Mouse (Mus musculus): ENCODE data around the gene Lmod3.

The Lmod3 gene

DNA sequence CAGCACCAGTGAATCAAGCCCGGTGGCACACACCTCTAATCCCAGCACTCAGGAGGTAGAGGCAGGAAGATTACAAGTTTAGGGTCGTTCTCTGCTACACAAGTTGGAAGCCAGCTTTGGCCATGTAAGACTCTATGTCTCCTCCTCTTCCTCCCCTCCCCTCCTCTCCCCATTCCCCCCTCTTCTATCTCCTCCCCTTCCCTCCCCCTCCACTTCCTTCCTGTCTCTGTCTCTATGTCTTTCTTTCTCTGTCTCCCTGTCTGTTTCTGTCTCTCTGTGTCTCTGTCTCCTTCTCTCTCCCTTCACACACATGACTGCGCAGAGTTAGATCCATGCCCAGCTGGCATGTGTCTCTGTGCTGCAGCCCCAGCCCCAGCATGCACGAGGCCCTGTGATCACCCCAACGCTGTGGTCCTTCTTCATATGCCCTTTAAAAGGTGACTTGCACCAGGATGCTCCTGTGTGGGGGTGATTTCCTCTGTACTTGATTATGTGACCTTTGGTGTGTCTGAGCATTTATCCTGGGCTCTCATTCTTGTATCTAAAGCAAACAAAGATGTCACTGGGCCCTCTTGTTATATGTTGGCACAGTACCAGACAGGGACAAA is 24.4 kb upstream of the Lmod3 start:
- in situ Hi-C loops (cut with MboI; ENCODE audit: unreplicated experiment in 2 of 2) = loop anchor here in 1 of 2 experiments (5.0 kb wide), 1 partner anchor 245 kb away; no protein-coding TSS in a partner anchor

DNA sequence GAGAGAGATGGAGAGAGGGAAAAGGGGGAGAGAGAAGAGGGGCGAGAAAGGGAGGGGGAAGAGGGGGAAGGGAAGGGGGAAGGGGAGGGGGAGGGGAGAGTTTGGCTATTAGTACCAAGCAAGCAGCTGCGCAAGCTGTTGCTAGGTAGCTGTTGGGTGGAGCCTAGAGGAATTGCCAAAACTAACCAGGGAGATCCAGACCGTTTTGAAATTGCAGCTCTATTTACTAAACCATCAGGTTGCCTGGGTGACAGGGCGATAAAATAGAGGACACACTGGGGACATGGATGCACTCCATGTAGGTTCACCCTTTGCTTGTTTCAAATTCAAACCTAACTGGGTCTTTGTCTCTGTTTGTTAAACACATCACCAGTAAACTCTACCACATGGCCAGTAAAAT is 23.8 kb upstream of the Lmod3 start:
- in situ Hi-C loops (cut with MboI; ENCODE audit: unreplicated experiment in 2 of 2) = loop anchor here in 1 of 2 experiments (5.0 kb wide), 1 partner anchor 246 kb away; no protein-coding TSS in a partner anchor

DNA sequence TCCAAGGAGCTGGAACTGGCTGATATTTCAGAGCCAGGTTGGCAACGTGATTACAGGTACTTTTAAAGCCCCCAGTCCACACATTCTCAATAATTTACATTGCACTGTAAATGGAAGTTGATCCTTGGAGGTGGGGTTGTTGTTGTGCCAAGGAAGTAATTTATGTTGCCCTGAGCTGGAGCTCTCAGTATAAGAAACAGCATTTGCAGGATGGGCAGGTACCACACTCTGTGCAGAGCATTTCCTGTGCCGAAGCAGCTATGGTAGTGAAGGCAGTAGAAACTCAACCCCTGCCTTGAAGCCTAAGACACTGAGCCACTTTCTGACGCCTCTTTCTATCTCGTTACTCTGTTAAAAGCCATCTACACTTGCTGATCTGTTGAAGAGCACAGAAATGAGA is 23.2 kb upstream of the Lmod3 start:
- in situ Hi-C loops (cut with MboI; ENCODE audit: unreplicated experiment in 2 of 2) = loop anchor here in 1 of 2 experiments (5.0 kb wide), 1 partner anchor 247 kb away; no protein-coding TSS in a partner anchor

DNA sequence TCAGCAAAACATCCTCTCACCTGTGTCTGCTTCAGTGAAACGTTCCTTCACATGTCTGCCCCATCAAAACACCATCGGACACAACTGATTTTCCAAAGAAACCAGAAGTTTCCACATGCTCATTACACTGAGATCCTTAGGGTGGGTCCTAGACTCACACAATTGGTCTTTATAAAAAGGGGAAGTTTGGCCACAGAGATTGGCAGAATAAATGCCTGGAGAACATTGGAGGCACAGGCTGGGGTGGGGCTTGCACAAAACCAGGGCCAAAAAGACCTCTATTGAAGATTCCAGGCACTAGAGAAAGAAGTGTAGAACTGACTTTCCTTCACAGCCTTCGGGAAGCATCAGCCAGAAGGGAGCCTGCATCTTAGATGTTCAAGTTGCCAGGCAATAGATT is 21.2 kb upstream of the Lmod3 start:
- in situ Hi-C loops (cut with MboI; ENCODE audit: unreplicated experiment in 2 of 2) = loop anchor here (5.0 to 25.0 kb wide), 3 partner anchors 144 to 739 kb away; no protein-coding TSS in a partner anchor

DNA sequence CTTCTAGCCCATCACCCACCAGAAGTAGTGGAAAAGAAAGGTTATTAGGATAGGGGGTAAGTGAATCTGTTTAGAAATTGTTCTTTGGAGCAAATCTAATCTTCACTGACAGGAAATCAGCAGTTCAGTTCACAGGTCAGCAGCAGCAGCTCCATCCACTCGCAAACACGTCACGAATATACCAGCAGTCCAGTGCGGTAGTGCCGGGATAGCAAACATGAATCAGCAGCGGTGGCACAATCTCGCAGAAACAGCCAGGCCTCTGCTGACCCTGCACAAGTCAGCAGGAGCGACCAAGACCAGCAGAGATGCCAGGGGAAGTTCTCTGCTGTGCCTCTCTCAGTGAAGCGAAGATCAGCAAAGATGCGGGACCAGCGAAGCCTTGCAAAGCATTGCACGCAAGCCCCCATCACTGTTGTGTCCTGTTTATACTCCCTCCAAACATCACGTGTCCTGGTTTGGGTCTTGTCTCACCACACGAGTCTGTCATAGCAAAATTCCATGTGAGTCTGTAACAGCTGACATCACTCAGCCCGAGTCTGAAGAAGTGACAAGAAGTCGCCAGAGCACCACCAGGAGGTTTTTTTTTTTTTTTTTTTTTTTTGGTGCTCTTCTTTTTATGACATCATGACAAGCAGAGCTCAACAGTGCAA is 20.6 kb upstream of the Lmod3 start:
- in situ Hi-C loops (cut with MboI; ENCODE audit: unreplicated experiment in 2 of 2) = loop anchor here (5.0 to 25.0 kb wide), 3 partner anchors 144 to 739 kb away; no protein-coding TSS in a partner anchor

DNA sequence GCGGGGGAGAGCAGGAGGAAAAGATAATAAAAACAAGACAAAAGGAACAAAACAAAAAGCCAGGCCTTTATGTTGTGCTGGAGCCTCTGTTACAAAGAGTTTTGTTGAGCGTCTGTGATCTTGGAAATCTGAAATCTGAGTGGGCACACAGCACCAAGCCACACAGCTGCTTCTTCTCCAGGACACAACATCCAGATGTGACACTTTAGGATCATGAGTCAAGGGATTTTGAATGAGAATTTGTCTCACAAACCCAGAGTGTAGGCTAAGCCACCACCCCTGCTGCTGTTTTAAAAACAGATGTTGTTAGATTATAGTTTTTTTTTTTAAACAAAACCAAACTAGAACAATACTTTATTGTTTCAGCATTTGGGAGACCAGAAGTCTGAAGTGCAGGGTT is 19.8 kb upstream of the Lmod3 start:
- in situ Hi-C loops (cut with MboI; ENCODE audit: unreplicated experiment in 2 of 2) = loop anchor here (5.0 to 25.0 kb wide), 3 partner anchors 145 to 740 kb away; no protein-coding TSS in a partner anchor

DNA sequence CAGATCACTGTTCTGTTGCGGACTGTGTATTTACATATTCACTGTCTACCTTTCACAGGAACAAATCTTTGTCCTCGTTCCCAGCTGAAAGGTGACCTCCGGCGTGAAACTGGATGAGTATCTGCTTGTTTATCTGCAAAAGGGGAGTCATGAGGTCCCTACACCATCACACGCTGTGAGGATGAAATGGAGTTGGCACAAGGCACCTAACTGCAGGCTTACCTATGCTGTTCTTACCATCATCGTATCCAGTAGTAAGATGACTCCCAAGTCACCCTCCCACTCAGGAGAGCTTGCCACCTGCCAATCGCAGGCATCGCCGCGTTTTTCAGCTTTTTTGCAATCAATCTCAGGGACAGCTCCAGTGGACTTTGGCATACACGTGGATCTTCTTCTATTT is 17.0 kb upstream of the Lmod3 start:
- in situ Hi-C loops (cut with MboI; ENCODE audit: unreplicated experiment in 2 of 2) = loop anchor here in 1 of 2 experiments (25.0 kb wide), 2 partner anchors 468 to 743 kb away; no protein-coding TSS in a partner anchor

DNA sequence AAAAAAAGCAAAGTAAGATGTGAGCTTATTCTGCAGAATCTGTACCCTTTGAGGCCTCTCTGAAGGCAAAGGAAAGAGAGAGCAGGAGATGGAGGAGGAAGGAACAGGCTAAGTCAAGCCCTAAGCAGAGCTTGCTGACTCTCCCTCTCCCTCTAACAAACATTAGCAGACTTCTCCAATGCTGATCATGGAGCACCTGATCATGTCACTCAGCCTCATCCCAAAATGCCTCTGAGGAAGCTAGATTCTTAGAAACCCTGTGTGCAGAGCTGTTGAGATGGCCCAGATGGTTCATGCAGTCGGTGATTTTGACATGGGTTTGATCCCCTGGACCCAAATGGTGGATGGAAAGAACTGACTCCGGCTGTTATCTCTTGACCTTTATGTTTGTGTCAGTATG is 14.6 kb upstream of the Lmod3 start:
- in situ Hi-C loops (cut with MboI; ENCODE audit: unreplicated experiment in 2 of 2) = loop anchor here in 1 of 2 experiments (25.0 kb wide), 2 partner anchors 470 to 745 kb away; no protein-coding TSS in a partner anchor

DNA sequence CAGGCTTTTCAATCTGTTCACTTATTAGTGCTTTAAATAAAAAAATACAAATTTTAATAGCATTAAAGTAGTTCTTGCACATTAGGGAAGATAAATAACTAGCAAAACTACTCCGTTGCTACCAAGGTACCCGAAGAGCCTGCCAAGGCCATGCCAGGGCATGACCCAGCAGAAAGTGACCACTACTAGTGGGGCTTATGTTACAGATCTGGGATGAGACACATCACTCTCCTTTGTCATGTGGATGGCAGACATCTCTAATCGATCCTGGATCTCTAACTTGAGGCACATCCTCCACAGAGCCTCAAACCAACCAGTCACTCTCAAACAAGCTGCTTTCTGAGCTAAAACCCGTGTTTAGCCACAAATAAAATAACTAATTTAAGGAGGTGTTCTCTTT is 14.1 kb upstream of the Lmod3 start:
- in situ Hi-C loops (cut with MboI; ENCODE audit: unreplicated experiment in 2 of 2) = loop anchor here in 1 of 2 experiments (25.0 kb wide), 2 partner anchors 471 to 746 kb away; no protein-coding TSS in a partner anchor

DNA sequence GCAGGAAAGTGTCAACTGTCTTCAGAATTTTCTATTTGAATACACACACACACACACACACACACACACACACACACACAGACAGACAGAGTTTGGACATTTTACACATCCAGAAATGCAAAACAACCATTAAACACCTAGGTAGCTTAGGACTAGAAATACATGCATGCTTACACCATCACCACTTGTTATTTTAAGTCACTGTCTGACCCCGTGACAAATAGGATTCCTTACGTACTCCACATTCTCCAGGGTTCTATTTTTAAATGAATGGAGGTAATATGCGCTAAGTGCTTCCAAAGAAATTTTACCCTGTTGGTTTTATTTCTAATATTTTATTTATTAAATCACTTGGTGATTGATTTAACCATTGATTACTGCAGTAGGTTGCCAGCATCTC is 13.1 kb upstream of the Lmod3 start:
- in situ Hi-C loops (cut with MboI; ENCODE audit: unreplicated experiment in 2 of 2) = loop anchor here in 1 of 2 experiments (25.0 kb wide), 2 partner anchors 472 to 747 kb away; no protein-coding TSS in a partner anchor

DNA sequence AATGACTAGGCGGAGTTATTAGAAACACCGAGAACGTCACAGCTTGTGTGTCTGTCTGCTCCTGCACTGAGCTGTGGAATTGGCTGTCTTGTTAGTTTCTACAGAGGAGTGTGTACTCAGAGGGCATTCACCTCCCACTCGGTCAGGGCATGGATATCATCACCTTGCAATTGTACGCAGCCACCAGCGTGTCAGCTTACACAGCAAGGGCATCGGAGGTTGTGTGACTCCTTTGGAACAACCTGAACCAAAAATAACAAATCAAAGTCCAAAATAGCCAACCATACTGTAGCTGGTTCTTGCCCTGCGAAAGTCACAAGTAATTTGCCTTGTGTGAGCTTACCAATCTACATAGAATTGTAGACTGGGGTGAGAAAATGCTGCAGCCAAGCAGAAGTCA is 12.7 kb upstream of the Lmod3 start:
- in situ Hi-C loops (cut with MboI; ENCODE audit: unreplicated experiment in 2 of 2) = loop anchor here in 1 of 2 experiments (25.0 kb wide), 2 partner anchors 472 to 747 kb away; no protein-coding TSS in a partner anchor

DNA sequence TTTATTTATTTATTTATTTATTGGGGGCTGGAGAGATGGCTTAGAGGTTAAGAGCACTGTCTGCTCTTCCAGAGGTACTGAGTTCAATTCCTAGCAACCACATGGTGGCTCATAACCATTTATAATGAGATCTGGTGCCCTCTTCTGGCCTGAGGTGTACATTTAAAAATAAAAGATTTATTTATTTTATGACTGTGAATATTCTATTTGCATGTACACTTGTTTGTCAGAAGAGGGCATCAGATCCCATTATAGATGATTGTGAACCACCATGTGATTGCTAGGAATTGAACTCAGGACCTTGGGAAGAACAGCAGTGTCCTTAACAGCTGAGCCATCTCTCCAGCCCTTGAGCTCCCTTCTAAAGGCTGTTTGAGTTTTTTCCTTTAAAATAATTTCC is 11.2 kb upstream of the Lmod3 start:
- in situ Hi-C loops (cut with MboI; ENCODE audit: unreplicated experiment in 2 of 2) = loop anchor here in 1 of 2 experiments (25.0 kb wide), 2 partner anchors 474 to 749 kb away; no protein-coding TSS in a partner anchor

DNA sequence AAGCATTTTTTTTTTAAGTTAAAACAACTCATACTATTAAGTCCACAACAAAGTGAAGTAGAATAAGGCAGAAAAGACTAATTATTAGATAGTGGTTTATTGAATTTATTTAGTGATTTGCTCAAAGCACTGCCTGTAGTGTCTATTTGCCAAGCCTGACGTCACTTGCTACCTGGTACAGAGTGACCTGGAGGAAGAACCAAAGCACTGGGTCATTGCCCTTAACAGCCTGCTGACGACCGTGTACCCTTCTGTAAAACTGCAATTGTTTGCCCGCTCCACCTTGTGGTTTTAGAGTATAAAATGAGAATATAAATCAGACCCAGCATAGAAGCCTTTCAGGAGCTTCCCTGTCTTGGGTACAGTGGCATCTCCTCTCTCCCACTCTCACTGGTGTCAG is 9.7 kb upstream of the Lmod3 start:
- in situ Hi-C loops (cut with MboI; ENCODE audit: unreplicated experiment in 2 of 2) = loop anchor here in 1 of 2 experiments (25.0 kb wide), 2 partner anchors 475 to 750 kb away; no protein-coding TSS in a partner anchor

DNA sequence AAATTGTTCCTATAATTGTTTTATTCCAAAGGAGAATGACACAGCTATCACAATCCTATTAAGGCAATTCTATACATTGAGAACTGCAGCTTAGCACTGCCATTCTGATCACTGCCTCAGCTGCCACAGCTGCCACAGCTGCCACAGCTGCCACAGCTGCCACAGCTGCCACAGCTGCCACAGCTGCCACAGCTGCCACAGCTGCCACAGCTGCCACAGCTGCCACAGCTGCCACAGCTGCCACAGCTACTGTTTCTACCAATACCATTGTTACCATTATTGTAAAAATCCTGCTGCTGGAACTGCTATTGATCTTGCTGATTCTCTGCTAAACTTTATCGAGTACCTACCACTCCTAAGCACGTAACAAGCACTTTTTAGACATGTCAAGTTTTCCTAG is 7.4 kb upstream of the Lmod3 start:
- in situ Hi-C loops (cut with MboI; ENCODE audit: unreplicated experiment in 2 of 2) = loop anchor here (10.0 to 25.0 kb wide), 3 partner anchors 115 to 752 kb away; partner anchors contain the start of gene Eogt (in 1 of the 2)

DNA sequence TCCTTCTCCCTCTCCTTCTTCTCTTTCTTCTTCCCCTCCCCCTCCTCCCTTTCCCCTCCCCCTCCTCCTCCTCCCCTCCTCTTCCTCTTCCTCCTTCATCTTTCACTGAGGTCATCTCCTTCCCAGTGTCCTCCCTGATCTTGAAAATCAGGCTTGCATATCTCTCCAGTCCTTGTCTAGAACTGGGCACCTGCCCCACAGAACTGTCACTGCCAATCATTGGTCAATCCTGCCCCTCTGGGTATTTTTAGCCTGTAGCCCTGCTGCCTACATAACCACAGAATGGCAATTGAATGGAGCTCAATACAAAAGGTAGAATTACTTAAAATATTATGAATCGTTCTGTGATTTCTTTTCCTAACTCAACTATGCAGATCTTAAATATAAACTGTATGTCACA is 5.9 kb upstream of the Lmod3 start:
- in situ Hi-C loops (cut with MboI; ENCODE audit: unreplicated experiment in 2 of 2) = loop anchor here (10.0 to 25.0 kb wide), 3 partner anchors 114 to 754 kb away; partner anchors contain the start of gene Eogt (in 1 of the 2)

DNA sequence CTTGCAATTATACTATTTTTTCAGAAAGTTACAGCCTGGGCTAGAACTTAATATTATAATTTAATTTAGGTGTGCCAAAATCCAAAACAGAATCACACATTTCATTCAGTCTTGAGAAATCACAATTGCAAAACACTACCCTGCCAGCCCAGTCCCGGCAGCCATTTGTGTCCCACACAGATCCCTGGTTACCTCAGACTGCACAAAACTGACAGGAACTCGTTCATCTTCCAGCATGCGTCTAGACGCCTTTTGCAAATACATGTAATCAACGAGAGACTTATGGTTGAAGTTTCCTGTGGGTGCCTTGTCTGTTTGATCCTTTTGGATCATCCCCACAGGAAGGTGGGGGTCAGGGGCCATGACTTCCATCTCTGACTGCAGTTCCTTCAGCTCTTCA is 473 bp downstream of the Lmod3 start:
- in situ Hi-C loops (cut with MboI; ENCODE audit: unreplicated experiment in 2 of 2) = loop anchor here (5.0 to 25.0 kb wide), 6 partner anchors 105 to 760 kb away; partner anchors contain the start of gene Eogt (in 2 of the 2)

DNA sequence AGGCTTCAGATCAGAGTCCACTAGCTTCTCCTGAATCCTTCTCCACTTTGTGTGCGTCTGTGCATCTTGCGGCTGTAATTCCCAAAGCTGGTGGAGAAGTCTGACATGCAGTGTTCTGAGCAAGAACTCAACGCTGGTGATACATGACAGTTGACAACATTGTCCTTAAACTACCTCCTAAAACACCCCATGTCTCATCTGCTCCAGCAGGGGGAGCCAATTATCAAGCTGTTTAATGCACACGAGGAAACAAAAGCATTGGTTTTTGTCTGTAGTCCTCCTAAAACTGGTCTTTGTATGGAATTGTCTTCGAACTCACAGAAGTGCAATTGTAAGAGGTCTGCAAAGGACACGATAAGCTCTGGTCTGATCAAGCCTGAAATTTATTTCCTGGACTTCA is 1.6 kb downstream of the Lmod3 start:
- in situ Hi-C loops (cut with MboI; ENCODE audit: unreplicated experiment in 2 of 2) = loop anchor here (5.0 to 25.0 kb wide), 6 partner anchors 104 to 761 kb away; partner anchors contain the start of gene Eogt (in 2 of the 2)

DNA sequence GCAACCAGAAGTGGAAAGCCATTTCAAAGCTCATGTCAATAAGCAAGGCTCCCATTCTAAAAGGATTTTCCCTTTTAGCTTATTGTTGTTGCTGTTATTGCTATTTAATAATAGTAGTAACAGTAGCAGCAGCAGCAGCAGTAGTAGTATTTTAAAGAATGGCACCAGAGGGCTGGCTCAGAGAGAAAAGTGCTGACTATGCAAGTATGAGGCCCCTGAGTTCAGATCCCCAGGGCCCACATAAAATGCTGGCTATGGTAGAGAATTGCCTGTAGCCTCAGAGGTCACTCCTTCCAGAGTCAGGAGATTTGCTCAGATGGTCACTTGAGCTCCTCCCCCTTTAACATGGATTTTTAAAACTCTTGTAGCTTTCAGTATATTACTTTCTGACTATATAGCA is 7.4 kb downstream of the Lmod3 start:
- in situ Hi-C loops (cut with MboI; ENCODE audit: unreplicated experiment in 2 of 2) = no loop called here

DNA sequence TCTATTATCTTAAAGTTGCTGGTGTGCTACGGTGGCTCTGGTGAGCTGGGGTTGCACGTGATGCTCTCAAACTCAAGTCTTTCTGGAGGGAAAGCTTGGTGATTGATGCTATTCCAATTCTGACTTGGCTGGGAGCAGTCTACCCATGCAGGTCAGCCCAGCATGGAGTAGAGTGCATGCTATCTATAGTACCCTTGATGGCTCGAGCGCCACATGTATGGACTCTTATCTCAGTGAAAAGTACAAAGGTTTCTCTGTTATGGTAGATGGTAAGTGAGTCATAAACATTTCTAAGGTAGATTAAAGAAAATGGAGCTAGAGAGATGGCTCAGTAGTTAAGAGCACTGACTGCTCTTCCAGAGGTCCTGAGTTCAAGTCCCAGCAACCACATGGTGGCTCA is 10.0 kb downstream of the Lmod3 start:
- in situ Hi-C loops (cut with MboI; ENCODE audit: unreplicated experiment in 2 of 2) = no loop called here

DNA sequence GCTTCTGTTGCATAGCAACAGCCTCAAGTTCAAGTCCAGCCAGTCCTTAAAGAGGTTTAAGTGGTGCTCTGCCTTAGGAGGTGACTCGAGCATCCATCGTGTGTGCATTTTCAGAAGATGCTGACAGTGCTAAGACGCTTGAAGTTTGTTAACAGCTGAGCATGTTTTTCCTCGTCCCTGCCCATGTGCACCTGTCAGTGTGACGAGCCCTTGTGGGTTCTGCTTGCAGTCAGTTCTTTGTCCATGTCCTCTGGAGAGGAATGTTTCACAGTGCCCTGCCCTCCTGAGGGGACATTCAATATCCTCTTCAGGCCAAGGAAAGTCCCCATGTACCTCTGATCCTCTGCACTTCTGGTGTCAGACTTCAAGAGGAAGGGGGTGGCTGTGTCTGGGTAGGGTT is 12.5 kb downstream of the Lmod3 start:
- in situ Hi-C loops (cut with MboI; ENCODE audit: unreplicated experiment in 2 of 2) = no loop called here

DNA sequence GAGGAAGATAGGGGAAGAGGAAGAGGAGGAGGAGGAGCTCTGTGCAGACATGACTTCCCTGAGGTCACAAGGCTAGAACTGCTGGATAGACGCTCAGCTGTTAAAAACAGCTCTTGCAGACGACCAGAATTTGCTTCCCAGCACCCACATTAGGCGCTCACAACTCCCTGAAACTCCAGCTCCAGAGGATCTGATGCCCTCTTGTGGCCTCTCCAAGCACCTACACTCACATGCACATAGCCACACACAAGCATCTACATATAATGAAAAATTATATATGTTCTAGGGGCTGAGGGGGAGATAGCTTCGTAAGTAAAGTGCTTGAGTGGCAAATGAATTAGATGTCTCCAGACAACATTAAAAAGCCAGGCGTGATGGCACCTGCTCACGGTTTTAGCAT is 13.2 kb downstream of the Lmod3 start:
- in situ Hi-C loops (cut with MboI; ENCODE audit: unreplicated experiment in 2 of 2) = no loop called here

Measured in v-Abl transformed pro-B cells (cell line).